Mouse (Mus musculus) kidney, embryonic 14.5 days (tissue): ENCODE data around the gene Rtl8b. TPM values are rescaled to one million over a fixed set of nuclear protein-coding genes. Genes with fewer than 3 reads are reported as not detected.
"Not testable (repeated sequence)": the region's sequence is repeated elsewhere in the genome, so short reads cannot be mapped to it uniquely, and the experiment has no call there.

Experiments
- ATAC-seq: fragments of 200-750 bp; cut with Nextera tagmentation; 2 replicates; pipeline ENCODE4 v1.8.0; 2017; ENCODE audit warnings: moderate number of reproducible peaks, mild to moderate bottlenecking, moderate TSS enrichment, moderate library complexity; ENCODE audit not compliant: low FRiP score, low TSS enrichment
- H3K27ac ChIP-seq: fragments of 300-500 bp; sonication (generic); 2 replicates; pipeline ENCODE4 v1.5.1; 2014; ENCODE audit warnings: low read depth, mild to moderate bottlenecking, low read length, moderate library complexity, mixed read lengths
- H3K27me3 ChIP-seq: fragments of 300-500 bp; sonication (generic); 2 replicates; pipeline ENCODE4 v1.6.1; 2014; ENCODE audit warnings: mild to moderate bottlenecking, low read length; ENCODE audit not compliant: control insufficient read depth, insufficient read depth
- H3K36me3 ChIP-seq: fragments of 300-500 bp; sonication (generic); 2 replicates; pipeline ENCODE4 v1.6.1; 2014; ENCODE audit warnings: low read length, mixed read lengths; ENCODE audit not compliant: control insufficient read depth, insufficient read depth
- H3K4me1 ChIP-seq: fragments of 300-500 bp; sonication (generic); 2 replicates; pipeline ENCODE4 v1.6.1; 2014; ENCODE audit warnings: low read length, mixed read lengths; ENCODE audit not compliant: control insufficient read depth, insufficient read depth
- H3K4me2 ChIP-seq: fragments of 300-500 bp; sonication (generic); replicated peaks from 2 replicates; pipeline ENCODE4 v1.6.1; 2014; ENCODE audit warnings: low read depth, mild to moderate bottlenecking, low read length
- H3K4me3 ChIP-seq: fragments of 300-500 bp; sonication (generic); 2 replicates; pipeline ENCODE4 v1.5.1; 2014; ENCODE audit warnings: mild to moderate bottlenecking, low read length
- H3K9ac ChIP-seq: fragments of 300-500 bp; sonication (generic); 2 replicates; pipeline ENCODE4 v1.6.1; 2014; ENCODE audit warnings: low read depth, mild to moderate bottlenecking, low read length, moderate library complexity
- H3K9me3 ChIP-seq: fragments of 300-500 bp; sonication (generic); 2 replicates; pipeline ENCODE4 v1.6.1; 2016; ENCODE audit warnings: low read length; ENCODE audit not compliant: control insufficient read depth
- WGBS: fragments of 180-500 bp; shearing (Covaris S2); extraction: QIAGEN DNeasy Blood & Tissue Kit; methylation state at CpG from one replicate; pipeline ENCODE4 v1.1.7; 2014; 5-methylcytosine and 5-hydroxymethylcytosine counted together
- polyA plus RNA-seq: library from polyadenylated mRNA; unstranded; fragments of >200 nt; fragmentation: Nextera tagmentation; extraction: Ambion mirVana; gene quantifications from 2 replicates; pipeline ENCODE4 v1.2.1, GENCODE M21; 2014

Gene Rtl8b
- polyA plus RNA-seq = 58.9 and 71.0 TPM in 2 replicates

DNA sequence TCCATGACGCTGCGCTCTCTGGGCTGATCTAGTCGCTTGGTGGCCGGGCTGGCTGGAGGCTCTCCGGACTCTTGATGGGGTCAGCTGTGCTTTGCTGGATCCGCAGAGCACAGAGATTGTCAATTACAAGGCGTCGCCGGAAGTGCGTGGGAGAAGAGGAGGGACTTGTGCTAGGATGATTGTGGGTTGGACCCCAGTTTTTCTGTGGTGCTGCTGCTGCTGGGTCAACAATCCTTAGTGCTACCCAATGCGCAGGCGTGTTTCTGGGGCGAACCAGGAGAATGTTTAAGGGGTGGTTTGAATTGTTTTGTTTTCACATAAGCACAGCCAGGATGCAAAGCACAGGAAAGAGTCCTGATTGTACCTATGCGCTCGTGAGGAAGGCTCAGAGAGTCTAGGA lies at the start of gene Rtl8b:
TSS of gene Rtl8b (minus strand) at position 115 of the 400 bp plus-strand sequence.
- H3K4me1 ChIP-seq = no peaks in the 10 kb centered on the region
- H3K4me2 ChIP-seq = peak within 1 kb of the TSS; percentile 30
- peak within 1 kb of the TSS; percentile 23 for H3K4me3 ChIP-seq
- H3K9ac ChIP-seq = no peak within 1 kb of the TSS
- no peaks in the 10 kb centered on the region for H3K27me3 ChIP-seq
- H3K27ac ChIP-seq = no peak within 1 kb of the TSS
- no peaks in the 10 kb centered on the region for H3K36me3 ChIP-seq
- 29% methylated on average over 12 of the region's 15 CpGs for WGBS
- H3K9me3 ChIP-seq = no peaks in the 10 kb centered on the region
- ATAC-seq = peak; percentile 93

GRCm38 (mm10) chrX:53716323-53717182 lies 46.3 kb upstream of the Rtl8b start:
- Histone ChIP-seq H3K36me3 (no peaks in the 10 kb centered on the region), H3K4me2 (peak overlapping the region; percentile 41), H3K4me1 (no peaks in the 10 kb centered on the region), H3K9ac (peak overlapping the region; percentile 42; the same call in 1 of the 2 replicates), H3K4me3 (peak overlapping the region; percentile 17; the same call in 1 of the 2 replicates), H3K27ac (no peak overlapping the region), H3K9me3 (no peaks in the 10 kb centered on the region), H3K27me3 (no peaks in the 10 kb centered on the region)
- WGBS = 23% methylated on average over 48 of the region's 49 CpGs
- peak; percentile 82 for ATAC-seq

DNA sequence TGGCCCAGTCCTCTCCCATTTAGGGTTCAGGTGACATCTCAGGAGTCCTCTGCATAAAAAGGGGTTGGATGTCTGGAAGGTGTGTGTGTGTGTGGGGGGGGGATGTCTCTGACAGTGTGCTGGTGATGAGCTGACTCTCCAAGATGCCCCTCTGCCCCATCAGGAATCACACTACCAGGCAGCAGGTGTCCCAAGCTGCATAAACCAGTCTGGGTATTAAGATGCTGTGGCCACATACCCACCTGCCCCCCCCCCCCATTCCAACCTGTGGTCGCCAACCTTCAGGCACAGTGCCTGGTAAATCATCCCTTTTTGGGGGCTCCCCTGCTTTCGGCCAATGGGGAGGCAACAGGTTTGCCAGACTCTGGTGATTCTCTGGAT lies 45.7 kb upstream of the Rtl8b start:
- Histone ChIP-seq H3K27me3 (no peaks in the 10 kb centered on the region), H3K4me3 (no peak overlapping the region), H3K9ac (no peak overlapping the region), H3K4me1 (no peaks in the 10 kb centered on the region), H3K9me3 (no peaks in the 10 kb centered on the region), H3K36me3 (no peaks in the 10 kb centered on the region), H3K27ac (no peak overlapping the region), H3K4me2 (peak overlapping the region; percentile 41)
- peak; percentile 19; the same call in 1 of the 2 replicates for ATAC-seq
- 50% methylated on average over 2 of the region's 2 CpGs for WGBS

GRCm38 (mm10) chrX:53702673-53703072 lies 32.5 kb upstream of the Rtl8b start:
- Histone ChIP-seq H3K4me2 (no peak overlapping the region), H3K4me1 (no peaks in the 10 kb centered on the region), H3K36me3 (no peaks in the 10 kb centered on the region), H3K4me3 (no peak overlapping the region), H3K9ac (no peak overlapping the region), H3K27me3 (no peaks in the 10 kb centered on the region), H3K9me3 (no peaks in the 10 kb centered on the region), H3K27ac (no peak overlapping the region)
- 62% methylated on average over 3 of the region's 3 CpGs for WGBS
- no peak for ATAC-seq

DNA sequence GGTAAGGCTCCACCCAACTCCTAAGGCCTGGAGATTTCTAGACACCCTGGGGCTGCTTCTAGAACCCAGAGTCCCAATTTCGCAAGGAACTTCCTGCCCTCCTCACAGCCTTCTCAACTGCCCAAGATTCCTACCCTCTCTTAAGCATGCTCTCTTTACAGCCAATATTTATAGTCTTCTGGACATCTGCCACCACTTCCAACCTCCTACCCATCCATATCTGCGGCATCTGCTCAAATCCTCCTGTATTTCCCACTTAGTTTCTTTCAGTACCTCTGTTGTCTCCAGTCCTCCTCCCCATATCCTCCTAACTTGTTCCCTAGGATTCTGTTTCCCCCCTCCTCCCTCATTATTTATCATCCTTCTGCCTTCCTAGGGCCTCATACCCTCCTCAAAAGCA lies 29.0 kb upstream of the Rtl8b start:
- Histone ChIP-seq H3K36me3 (no peaks in the 10 kb centered on the region), H3K4me3 (no peak overlapping the region), H3K4me2 (no peak overlapping the region), H3K9ac (no peak overlapping the region), H3K27me3 (no peaks in the 10 kb centered on the region), H3K27ac (no peak overlapping the region), H3K4me1 (no peaks in the 10 kb centered on the region), H3K9me3 (no peaks in the 10 kb centered on the region)
- WGBS = 78% methylated on average over 2 of the region's 2 CpGs
- no peak for ATAC-seq

DNA sequence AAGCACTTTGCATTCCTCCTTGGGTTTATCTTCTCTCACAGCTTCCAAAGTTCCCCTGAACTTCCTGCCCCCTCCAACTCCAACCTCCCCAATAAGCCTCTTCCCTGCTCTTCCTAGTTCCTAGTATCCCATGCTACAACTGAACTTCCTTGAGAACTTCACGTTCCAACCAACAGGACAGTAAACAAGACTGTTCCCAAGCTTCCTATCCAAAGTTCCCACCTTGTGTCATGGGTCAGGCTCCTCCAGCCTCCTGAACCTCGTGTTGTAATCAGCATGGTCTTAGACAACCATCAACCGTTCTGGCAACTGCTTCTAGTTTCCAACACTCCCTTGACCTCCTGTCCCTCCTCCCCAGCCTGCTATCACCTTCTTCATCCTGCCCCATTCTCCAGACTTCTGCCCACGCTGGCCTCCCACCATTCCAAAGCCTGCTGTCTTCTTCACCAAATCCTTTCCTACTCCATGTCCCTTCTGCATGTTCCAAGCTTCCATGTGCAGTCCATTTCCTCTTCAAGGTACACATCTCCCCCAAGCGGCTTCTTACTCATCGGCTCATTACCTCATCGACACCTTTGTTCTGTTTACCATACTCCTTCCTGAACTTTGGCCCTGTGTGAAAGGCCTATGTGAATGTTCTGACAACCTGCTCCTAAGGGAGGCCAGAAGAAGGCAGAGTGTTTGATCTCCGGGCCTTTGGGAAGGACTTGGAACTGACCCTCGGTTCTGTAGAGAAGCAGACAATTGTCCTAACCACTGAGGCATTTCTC lies 24.0 kb upstream of the Rtl8b start:
- Histone ChIP-seq H3K9me3 (no peaks in the 10 kb centered on the region), H3K27ac (no peak overlapping the region), H3K27me3 (no peaks in the 10 kb centered on the region), H3K4me3 (no peak overlapping the region), H3K4me2 (no peak overlapping the region), H3K36me3 (no peaks in the 10 kb centered on the region), H3K9ac (no peak overlapping the region), H3K4me1 (no peaks in the 10 kb centered on the region)
- ATAC-seq = no peak
- WGBS = 74% methylated on average over 9 of the region's 9 CpGs

DNA sequence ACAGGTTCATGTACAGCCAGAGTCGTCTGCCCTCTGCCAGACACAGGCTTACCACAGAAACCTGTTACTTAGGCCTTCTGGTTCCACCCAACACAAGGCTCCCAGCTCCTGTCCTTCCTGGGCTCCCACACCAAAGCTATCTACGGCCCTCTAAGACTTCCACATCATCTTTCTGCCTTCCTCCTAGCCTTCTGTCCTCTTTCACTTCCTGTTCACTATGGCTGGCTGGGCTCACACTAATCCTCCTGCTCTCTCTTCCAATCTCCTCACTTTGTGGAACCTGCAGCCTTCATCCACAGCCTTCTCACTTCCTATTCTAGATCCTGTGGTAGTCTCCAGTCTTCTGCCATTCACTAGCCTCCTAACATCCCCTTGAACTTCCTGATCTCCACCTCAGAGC lies 22.9 kb upstream of the Rtl8b start:
- H3K4me3 ChIP-seq = no peak overlapping the region
- ATAC-seq = no peak
- H3K4me2 ChIP-seq = no peak overlapping the region
- no peaks in the 10 kb centered on the region for H3K4me1 ChIP-seq
- H3K9ac ChIP-seq = no peak overlapping the region
- H3K27ac ChIP-seq = no peak overlapping the region
- WGBS = 78% methylated on average over 2 of the region's 2 CpGs
- no peaks in the 10 kb centered on the region for H3K36me3 ChIP-seq
- no peaks in the 10 kb centered on the region for H3K9me3 ChIP-seq
- no peaks in the 10 kb centered on the region for H3K27me3 ChIP-seq

DNA sequence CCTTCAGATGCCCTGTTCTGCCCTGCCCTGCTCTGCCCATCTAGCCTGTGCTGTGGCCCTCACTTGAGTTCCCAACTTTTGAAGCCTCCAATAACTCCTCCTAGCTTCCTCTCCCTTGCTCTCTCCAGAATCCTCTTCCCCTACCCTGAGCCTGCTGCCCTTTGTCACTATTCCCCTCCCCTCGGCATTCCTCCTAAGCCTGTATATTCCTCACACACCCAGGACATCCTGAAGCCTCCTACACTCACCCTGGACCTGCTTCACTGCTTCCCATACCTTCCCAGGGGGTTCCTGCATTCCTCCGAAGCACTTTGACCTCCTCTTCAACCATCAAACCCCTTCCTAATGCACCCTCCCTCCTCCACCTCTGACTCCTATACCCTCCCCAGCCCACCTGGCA lies 21.9 kb upstream of the Rtl8b start:
- no peaks in the 10 kb centered on the region for H3K27me3 ChIP-seq
- H3K4me3 ChIP-seq = no peak overlapping the region
- H3K27ac ChIP-seq = no peak overlapping the region
- no peaks in the 10 kb centered on the region for H3K4me1 ChIP-seq
- WGBS = 41% methylated on average over 2 of the region's 2 CpGs
- H3K4me2 ChIP-seq = no peak overlapping the region
- H3K36me3 ChIP-seq = no peaks in the 10 kb centered on the region
- no peak for ATAC-seq
- no peaks in the 10 kb centered on the region for H3K9me3 ChIP-seq
- H3K9ac ChIP-seq = no peak overlapping the region

- not testable (repeated sequence) for H3K27ac ChIP-seq, H3K4me2 ChIP-seq, H3K27me3 ChIP-seq, ATAC-seq, H3K4me1 ChIP-seq, H3K36me3 ChIP-seq, H3K9me3 ChIP-seq, H3K9ac ChIP-seq, H3K4me3 ChIP-seq
- 69% methylated on average over 2 of the region's 4 CpGs for WGBS
Measured at GRCm38 (mm10) chrX:53684676-53685075, 14.5 kb upstream of the Rtl8b start.
